Mouse (Mus musculus) midbrain, postnatal 0 days (tissue): ENCODE measurements around the gene 2810459M11Rik. TPM values are rescaled to one million over a fixed set of nuclear protein-coding genes. Genes with fewer than 3 reads are reported as not detected.
"Not testable (repeated sequence)": the region's sequence is repeated elsewhere in the genome, so short reads cannot be mapped to it uniquely, and the experiment has no call there.

ENCODE experiments used
- ATAC-seq: fragments of 200-750 bp; cut with Nextera tagmentation; 2 replicates; pipeline ENCODE4 v1.8.0; 2017; ENCODE audit warnings: moderate number of reproducible peaks, mild to moderate bottlenecking, moderate TSS enrichment, moderate library complexity; ENCODE audit not compliant: low FRiP score
- DNase-seq: peaks from one replicate; pipeline ENCODE4 v3.0.0-alpha.2; 2015; ENCODE audit warnings: low spot score
- H3K27ac ChIP-seq: fragments of 300-500 bp; sonication (generic); 2 replicates; pipeline ENCODE4 v1.5.1; 2014; ENCODE audit warnings: low read depth, mild to moderate bottlenecking, low read length, mixed read lengths
- H3K27me3 ChIP-seq: fragments of 300-500 bp; sonication (generic); 2 replicates; pipeline ENCODE4 v1.6.1; 2014; ENCODE audit warnings: low read length, control low read depth, mixed read lengths; ENCODE audit not compliant: insufficient read depth
- H3K36me3 ChIP-seq: fragments of 300-500 bp; sonication (generic); 2 replicates; pipeline ENCODE4 v1.6.1; 2014; ENCODE audit warnings: low read length, control low read depth, mixed read lengths; ENCODE audit not compliant: insufficient read depth
- H3K4me1 ChIP-seq: fragments of 300-500 bp; sonication (generic); 2 replicates; pipeline ENCODE4 v1.6.1; 2014; ENCODE audit warnings: mild to moderate bottlenecking, control low read depth, antibody characterized with exemption, low read length, mixed read lengths; ENCODE audit not compliant: insufficient read depth
- H3K4me2 ChIP-seq: fragments of 300-500 bp; sonication (generic); 2 replicates; pipeline ENCODE4 v1.6.1; 2014; ENCODE audit warnings: low read depth, mild to moderate bottlenecking, low read length, mixed read lengths; ENCODE audit not compliant: poor library complexity, severe bottlenecking
- H3K4me3 ChIP-seq: fragments of 300-500 bp; sonication (generic); 2 replicates; pipeline ENCODE4 v1.5.1; 2014; ENCODE audit warnings: low read depth, mild to moderate bottlenecking, low read length, moderate library complexity
- H3K9ac ChIP-seq: fragments of 300-500 bp; sonication (generic); replicated peaks from 2 replicates; pipeline ENCODE4 v1.6.1; 2014; ENCODE audit warnings: mild to moderate bottlenecking, low read length, moderate library complexity, mixed read lengths; ENCODE audit not compliant: poor library complexity, severe bottlenecking
- H3K9me3 ChIP-seq: fragments of 300-500 bp; sonication (generic); 2 replicates; pipeline ENCODE4 v1.6.1; 2016; ENCODE audit warnings: low read length, control low read depth
- CTCF ChIP-seq: IDR thresholded peaks from 2 replicates; pipeline ENCODE4 v1.5.1; 2016; ENCODE audit warnings: antibody characterized with exemption, mild to moderate bottlenecking
- WGBS: fragments of 180-500 bp; shearing (Covaris S2); extraction: QIAGEN DNeasy Blood & Tissue Kit; methylation state at CpG from one replicate; pipeline ENCODE4 v1.1.7; 2014; 5-methylcytosine and 5-hydroxymethylcytosine counted together
- polyA plus RNA-seq: library from polyadenylated mRNA; unstranded; fragments of >200 nt; fragmentation: Nextera tagmentation; extraction: Ambion mirVana; gene quantifications from 2 replicates; pipeline ENCODE4 v1.2.1, GENCODE M21; 2015
- total RNA-seq: library from RNA; depleted of rRNA; stranded (reverse); fragments of >200 nt; gene quantifications from 2 replicates; pipeline ENCODE4 v1.2.3, GENCODE M21; 2014

Gene 2810459M11Rik
- total and polyA plus RNA-seq, 2 experiments from 2014 or later: 14.3 to 43.4 TPM

GRCm38 (mm10) chr1:86006040-86006439, 39.6 kb upstream of the 2810459M11Rik start:
- Histone ChIP-seq H3K27ac (no peak overlapping the region), H3K4me2 (no peak overlapping the region), H3K36me3 (no peaks in the 10 kb centered on the region), H3K4me3 (no peak overlapping the region), H3K9me3 (no peaks in the 10 kb centered on the region), H3K4me1 (no peaks in the 10 kb centered on the region), H3K27me3 (no peaks in the 10 kb centered on the region), H3K9ac (no peak overlapping the region)
- no peak for TF ChIP-seq CTCF
- DNase-seq: no peak
- no peak for ATAC-seq
- 86% methylated on average over 6 of the region's 6 CpGs for WGBS

- WGBS: 2% methylated on average over 7 of the region's 7 CpGs
- no peak overlapping the region for H3K27ac ChIP-seq
- DNase-seq: peak; percentile 98
These were observed 37.9 kb upstream of the 2810459M11Rik start for GRCm38 (mm10) chr1:86007778-86008177.

GRCm38 (mm10) chr1:86015758-86016157, 29.9 kb upstream of the 2810459M11Rik start:
- not testable (repeated sequence) for H3K27me3 ChIP-seq, H3K9me3 ChIP-seq, H3K4me1 ChIP-seq, H3K9ac ChIP-seq, H3K27ac ChIP-seq, H3K4me2 ChIP-seq, H3K36me3 ChIP-seq, ATAC-seq, DNase-seq, H3K4me3 ChIP-seq
- 96% methylated on average over 9 of the region's 9 CpGs for WGBS

More at GRCm38 (mm10) chr1:86007778-86008177, 37.9 kb upstream of the 2810459M11Rik start:
- no peaks in the 10 kb centered on the region for H3K27me3 ChIP-seq
- no peak overlapping the region for H3K4me2 ChIP-seq
- H3K4me3 ChIP-seq: no peak overlapping the region
- no peaks in the 10 kb centered on the region for H3K4me1 ChIP-seq
- no peaks in the 10 kb centered on the region for H3K9me3 ChIP-seq
- H3K36me3 ChIP-seq: no peaks in the 10 kb centered on the region
- TF ChIP-seq CTCF: peak; percentile 92
- H3K9ac ChIP-seq: no peak overlapping the region
- peak; percentile 85 for ATAC-seq

GRCm38 (mm10) chr1:86016516-86016915, 29.1 kb upstream of the 2810459M11Rik start, which contains the start of gene Spata3:
Spata3 (plus strand) TSS chr1:86016816.
- WGBS: 91% methylated on average over 8 of the region's 8 CpGs
- no peak for ATAC-seq

GRCm38 (mm10) chr1:86018235-86019055, 27.2 kb upstream of the 2810459M11Rik start:
- H3K27me3 ChIP-seq: 0 out of 2 replicates have a peak, but pooled peaks cover 7% of the 10 kb centered on the region
- no peaks in the 10 kb centered on the region for H3K4me1 ChIP-seq
- H3K4me3 ChIP-seq: peak overlapping the region; percentile 50
- peak overlapping the region; percentile 60 for H3K9ac ChIP-seq
- WGBS: 3% methylated on average over 52 of the region's 60 CpGs
- no peaks in the 10 kb centered on the region for H3K9me3 ChIP-seq
- peak overlapping the region; percentile 69 for H3K27ac ChIP-seq
- peak; percentile 66 for TF ChIP-seq CTCF
- ATAC-seq (peak; percentile 82), DNase-seq (peak; percentile 86)
- peak overlapping the region; percentile 93 for H3K4me2 ChIP-seq
- no peaks in the 10 kb centered on the region for H3K36me3 ChIP-seq

More at GRCm38 (mm10) chr1:86016516-86016915, 29.1 kb upstream of the 2810459M11Rik start, which contains the start of gene Spata3:
- no peak for DNase-seq
- no peaks in the 10 kb centered on the region for H3K36me3 ChIP-seq
- H3K4me1 ChIP-seq: no peaks in the 10 kb centered on the region
- H3K27ac ChIP-seq: no peak within 1 kb of the TSS
- no peak within 1 kb of the TSS for H3K4me2 ChIP-seq
- no peak for TF ChIP-seq CTCF
- H3K4me3 ChIP-seq: no peak within 1 kb of the TSS
- 0 out of 2 replicates have a peak, but pooled peaks cover 7% of the 10 kb centered on the region for H3K27me3 ChIP-seq
- no peak within 1 kb of the TSS for H3K9ac ChIP-seq
- H3K9me3 ChIP-seq: no peaks in the 10 kb centered on the region

GRCm38 (mm10) chr1:86021365-86021989, 24.2 kb upstream of the 2810459M11Rik start:
- H3K4me1 ChIP-seq: no peaks in the 10 kb centered on the region
- no peak for ATAC-seq
- DNase-seq: no peak

More at GRCm38 (mm10) chr1:86021365-86021989, 24.2 kb upstream of the 2810459M11Rik start:
- no peak overlapping the region for H3K4me3 ChIP-seq
- no peak overlapping the region for H3K27ac ChIP-seq
- no peak overlapping the region for H3K4me2 ChIP-seq
- 65% methylated on average over 11 of the region's 11 CpGs for WGBS
- H3K27me3 ChIP-seq: 0 out of 2 replicates have a peak, but pooled peaks cover 7% of the 10 kb centered on the region
- no peaks in the 10 kb centered on the region for H3K9me3 ChIP-seq
- no peak overlapping the region for H3K9ac ChIP-seq
- peak; percentile 55 for TF ChIP-seq CTCF
- no peaks in the 10 kb centered on the region for H3K36me3 ChIP-seq
